Mouse (Mus musculus) natural killer cell, adult 2 months (primary cell): ENCODE measurements around the gene Ing3.

ENCODE experiments used
- DNase-seq, 2 experiments: peaks; one replicate each; pipeline ENCODE4 v3.0.0; 2022; ENCODE audit warnings: low spot score in 2 of 2

The Ing3 gene

GRCm38 (mm10) chr6:21949226-21949731 lies at the start of gene Ing3:
Gene Ing3, plus strand, starts transcription at chr6:21949571.
- peak; percentile 98 for DNase-seq

- no peak for DNase-seq
Observed at GRCm38 (mm10) chr6:21909720-21910119, 39.7 kb upstream of the Ing3 start.

GRCm38 (mm10) chr6:21910804-21911203 lies 38.6 kb upstream of the Ing3 start:
- DNase-seq, result no peak

- no peak for DNase-seq
Observed at GRCm38 (mm10) chr6:21916591-21916990, 32.8 kb upstream of the Ing3 start.

GRCm38 (mm10) chr6:21924150-21924549 lies 25.2 kb upstream of the Ing3 start:
- no peak for DNase-seq

- no peak for DNase-seq
Observed at GRCm38 (mm10) chr6:21937981-21938635, 11.3 kb upstream of the Ing3 start.

GRCm38 (mm10) chr6:21949771-21950448 lies 539 bp downstream of the Ing3 start:
- DNase-seq, result peak; percentile 97 to 98

- no peak for DNase-seq
Observed at GRCm38 (mm10) chr6:21950676-21951075, 1.3 kb downstream of the Ing3 start.

- DNase-seq, result no peak
Observed at GRCm38 (mm10) chr6:21955468-21955867, 6.1 kb downstream of the Ing3 start.

- no peak for DNase-seq
Observed at GRCm38 (mm10) chr6:21958922-21959321, 9.6 kb downstream of the Ing3 start.

- no peak for DNase-seq
Observed at GRCm38 (mm10) chr6:21959909-21960308, 10.5 kb downstream of the Ing3 start.

- DNase-seq, result no peak
Observed at GRCm38 (mm10) chr6:21977532-21977931, 28.2 kb downstream of the Ing3 start.

- DNase-seq, result no peak
Observed at GRCm38 (mm10) chr6:21981114-21981513, 31.7 kb downstream of the Ing3 start.

GRCm38 (mm10) chr6:21984990-21985731 lies 35.8 kb downstream of the Ing3 start:
- peak; percentile 61 to 66 for DNase-seq

GRCm38 (mm10) chr6:21985732-21986540 lies 36.6 kb downstream of the Ing3 start, which contains the start of gene Cped1:
Gene Cped1, plus strand, starts transcription at chr6:21985916.
- peak in 1 of 2 experiments; percentile 14 for DNase-seq

- DNase-seq, result no peak
Observed at GRCm38 (mm10) chr6:21986660-21987331, 37.4 kb downstream of the Ing3 start.

- DNase-seq, result no peak
Observed at GRCm38 (mm10) chr6:21987554-21987953, 38.2 kb downstream of the Ing3 start.

- DNase-seq, result no peak
Observed at GRCm38 (mm10) chr6:21988296-21988695, 38.9 kb downstream of the Ing3 start.

- no peak for DNase-seq
Observed at GRCm38 (mm10) chr6:21989081-21989480, 39.7 kb downstream of the Ing3 start.

GRCm38 (mm10) chr6:21990181-21991135 lies 41.1 kb downstream of the Ing3 start:
- no peak for DNase-seq
